Mouse (Mus musculus): Measurements from ENCODE around the gene Lrrtm3. TPM values are rescaled to one million over a fixed set of nuclear protein-coding genes. Genes with fewer than 3 reads are reported as not detected.

Gene Lrrtm3
- 1 to 10 TPM in 1 of 2 experiments, under 1 TPM in 1; 0.89 to 1.1 TPM for total RNA-seq (2021)
- polyA plus RNA-seq (2012; rRNA removed), result 0.17 and 0.20 TPM in 2 replicates
- long read RNA-seq, partial matches to known transcripts, result 1 of 1 reads
- long read RNA-seq, other reads (novel, unspliced or antisense), result 0 of 1 reads

- DNase-seq, result peak; percentile 58
Observed at GRCm38 (mm10) chr10:64089680-64090460, at the start of gene Lrrtm3. Lrrtm3 (minus strand) TSS chr10:64090277.

- DNase-seq, result no peak
Observed at GRCm38 (mm10) chr10:64135481-64135880, 45.4 kb upstream of the Lrrtm3 start.

- DNase-seq, result no peak
Observed at GRCm38 (mm10) chr10:64133461-64133860, 43.4 kb upstream of the Lrrtm3 start.

DNA sequence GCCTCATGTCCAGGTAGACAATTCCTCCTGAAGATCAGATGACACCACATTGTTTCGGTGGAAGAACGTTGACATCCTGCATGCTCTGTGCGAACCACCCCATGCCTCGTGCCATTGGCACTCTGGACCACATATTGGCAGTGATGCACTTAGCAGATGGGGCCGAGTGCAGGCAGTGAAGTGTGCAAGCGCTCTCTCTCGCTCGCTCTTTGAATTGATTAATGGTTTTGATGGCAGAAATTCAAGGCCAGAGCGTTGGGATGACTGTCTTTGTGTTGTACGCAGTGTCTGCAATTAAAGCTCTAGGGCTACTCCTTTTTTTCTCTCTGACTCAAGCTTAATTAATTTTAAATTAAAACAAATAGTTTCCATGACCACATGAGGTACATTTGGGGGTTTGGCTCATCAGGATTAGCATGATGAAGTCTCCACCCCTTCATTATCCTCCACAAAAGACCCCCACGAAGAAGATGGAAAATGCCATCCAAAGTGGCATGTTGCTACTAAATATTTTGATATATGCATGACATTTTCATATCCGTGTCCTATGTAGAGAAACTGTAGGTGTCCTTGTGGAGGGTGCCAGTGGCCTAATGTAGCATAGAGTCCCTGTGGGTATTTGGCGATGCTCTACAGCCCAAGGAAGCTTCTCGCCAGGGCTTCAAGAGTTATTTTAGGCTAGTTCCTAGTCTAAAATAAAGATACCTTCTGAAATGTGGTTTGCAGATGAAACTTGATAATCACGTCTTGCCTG is 40.5 kb upstream of the Lrrtm3 start:
- no peak for DNase-seq

DNA sequence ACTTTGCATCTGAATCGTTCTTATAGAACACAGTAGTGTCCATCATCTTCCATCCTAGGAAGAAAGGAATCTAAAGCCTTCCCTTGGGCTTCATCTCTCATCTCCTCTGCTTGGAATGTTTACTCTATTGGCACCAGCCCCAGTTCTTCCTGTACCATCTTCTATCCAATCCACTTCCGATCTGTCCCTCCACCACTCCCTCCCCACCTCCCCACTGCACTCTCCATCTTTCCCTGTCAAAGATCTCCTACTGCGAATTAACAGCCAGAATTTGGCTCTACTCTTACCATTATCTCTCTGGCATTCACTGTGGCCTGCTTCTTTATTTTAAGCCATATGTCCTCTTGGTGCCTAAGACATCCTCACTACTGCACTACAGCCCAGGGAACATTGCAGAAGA is 28.8 kb upstream of the Lrrtm3 start:
- DNase-seq, result no peak

- DNase-seq, result no peak
Observed at GRCm38 (mm10) chr10:64115246-64115645, 25.2 kb upstream of the Lrrtm3 start.

DNA sequence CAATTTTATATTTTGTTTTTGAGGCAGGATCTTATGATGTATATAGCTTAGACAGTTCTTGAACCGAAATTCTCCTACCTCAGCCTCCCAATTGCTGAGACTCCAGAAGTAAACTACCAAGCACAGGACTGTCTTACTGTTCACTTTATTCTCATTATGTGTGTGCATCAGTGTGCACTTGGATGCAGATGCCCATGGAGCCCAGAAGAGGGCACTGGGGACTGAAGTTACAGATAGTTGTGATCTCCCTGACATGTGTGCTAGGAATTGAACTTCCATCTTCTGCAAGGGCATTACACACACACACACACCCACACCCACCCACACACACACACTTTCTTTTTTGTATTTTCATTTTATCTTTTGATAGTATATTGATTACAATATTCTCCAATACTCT is 6.5 kb upstream of the Lrrtm3 start:
- DNase-seq, result no peak

- no peak for DNase-seq
Observed at GRCm38 (mm10) chr10:64088774-64089460, 1.2 kb downstream of the Lrrtm3 start.

DNA sequence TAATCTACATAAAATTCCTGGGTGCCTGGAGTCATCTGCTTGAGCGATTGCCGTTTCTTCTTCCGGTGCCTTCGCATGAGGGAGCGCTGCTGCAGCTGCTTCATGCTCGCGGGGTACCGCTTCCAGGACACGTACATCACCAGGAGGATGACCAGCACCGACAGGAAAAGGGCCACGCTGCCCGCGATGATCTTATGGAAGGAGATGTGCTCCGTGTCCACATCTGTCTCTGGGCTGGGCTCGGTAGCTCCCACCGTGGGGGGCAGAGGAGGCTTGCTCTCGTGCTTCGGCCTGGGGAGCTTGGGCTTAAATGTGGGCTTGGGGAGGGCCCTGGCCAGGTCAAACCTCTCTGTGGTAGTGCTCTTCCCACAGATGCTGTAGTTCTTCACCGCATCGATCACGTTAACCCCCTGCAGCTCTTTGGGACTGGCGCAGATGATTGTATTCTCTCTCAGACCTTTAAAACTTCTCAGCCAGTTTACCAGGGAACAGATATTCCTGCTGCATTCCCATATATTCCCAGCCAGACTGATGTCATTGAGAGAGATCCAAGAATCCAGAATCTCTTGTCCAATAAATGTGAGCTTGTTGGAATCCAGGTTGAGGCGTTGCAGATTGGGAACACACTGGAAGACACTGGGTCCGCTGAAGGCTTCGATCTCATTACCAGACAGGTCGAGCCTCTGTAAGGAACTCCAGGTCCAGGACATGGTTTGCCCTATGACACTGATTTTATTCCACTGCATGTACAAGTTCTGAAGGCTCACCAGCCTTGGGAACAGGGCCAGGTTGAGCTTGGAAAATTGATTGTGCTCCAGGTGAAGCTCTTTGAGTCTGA is 1.9 kb downstream of the Lrrtm3 start:
- DNase-seq, result peak; percentile 5

DNA sequence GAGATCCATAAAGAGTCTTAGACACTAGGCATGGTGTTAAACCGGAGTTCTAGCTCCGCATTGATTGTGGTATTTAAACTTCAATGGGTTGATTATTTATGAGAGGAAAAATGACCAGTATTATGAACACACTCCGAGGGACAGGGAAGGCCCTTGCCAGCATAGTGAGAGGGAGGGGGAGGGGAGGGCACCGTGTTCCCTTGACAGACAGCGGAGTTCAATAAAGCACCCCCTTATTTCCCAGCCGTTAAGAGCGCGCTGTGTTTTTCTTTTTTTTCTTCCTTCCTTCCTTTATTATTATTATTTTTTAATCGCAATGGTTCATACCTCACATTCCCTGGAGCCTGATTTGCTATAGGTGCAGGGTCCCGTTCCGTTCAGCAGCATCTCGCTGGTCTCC is 2.6 kb downstream of the Lrrtm3 start:
- DNase-seq, result no peak

GRCm38 (mm10) chr10:64086567-64087391 is 3.3 kb downstream of the Lrrtm3 start:
- no peak for DNase-seq

DNA sequence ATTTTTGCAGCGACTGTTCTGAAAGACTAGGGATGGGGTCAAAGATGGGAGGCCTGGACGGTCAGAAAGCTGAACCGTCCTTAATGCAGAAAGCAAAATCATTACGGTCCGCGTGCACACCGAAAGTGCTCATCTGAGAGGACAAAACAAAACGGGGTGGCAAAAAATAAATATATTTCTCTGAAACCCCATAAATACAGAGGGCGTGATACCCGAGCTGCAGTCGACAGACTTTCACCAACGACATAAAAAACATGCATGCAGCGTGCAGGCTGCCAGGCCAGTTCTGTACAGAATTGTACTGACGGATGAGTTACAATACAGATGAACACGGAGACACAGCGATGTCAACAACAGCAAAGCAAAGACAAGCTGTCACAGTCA is 3.9 kb downstream of the Lrrtm3 start:
- no peak for DNase-seq

GRCm38 (mm10) chr10:64084465-64084864 is 5.6 kb downstream of the Lrrtm3 start:
- no peak for DNase-seq

- DNase-seq, result no peak
Observed at GRCm38 (mm10) chr10:64083813-64084212, 6.3 kb downstream of the Lrrtm3 start.

DNA sequence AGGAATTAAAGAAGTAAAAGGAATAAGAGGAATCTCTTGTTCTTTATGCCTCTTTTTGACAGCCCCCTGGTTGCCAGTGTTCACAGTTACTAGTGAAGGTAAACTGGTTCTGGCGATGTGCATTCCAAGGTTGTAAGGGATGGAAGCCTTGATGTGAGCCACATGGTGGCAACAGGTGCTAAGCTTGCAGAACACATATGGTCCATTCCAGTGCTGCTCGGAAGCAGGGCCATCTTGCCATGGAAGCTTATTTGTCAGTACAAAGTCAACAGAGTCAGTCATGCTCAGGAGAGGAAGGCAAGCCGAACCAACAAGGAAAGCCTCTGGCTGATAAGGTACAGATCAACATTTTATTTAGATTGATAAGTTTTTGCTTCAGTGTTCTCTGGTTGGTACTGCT is 7.7 kb downstream of the Lrrtm3 start:
- no peak for DNase-seq

DNA sequence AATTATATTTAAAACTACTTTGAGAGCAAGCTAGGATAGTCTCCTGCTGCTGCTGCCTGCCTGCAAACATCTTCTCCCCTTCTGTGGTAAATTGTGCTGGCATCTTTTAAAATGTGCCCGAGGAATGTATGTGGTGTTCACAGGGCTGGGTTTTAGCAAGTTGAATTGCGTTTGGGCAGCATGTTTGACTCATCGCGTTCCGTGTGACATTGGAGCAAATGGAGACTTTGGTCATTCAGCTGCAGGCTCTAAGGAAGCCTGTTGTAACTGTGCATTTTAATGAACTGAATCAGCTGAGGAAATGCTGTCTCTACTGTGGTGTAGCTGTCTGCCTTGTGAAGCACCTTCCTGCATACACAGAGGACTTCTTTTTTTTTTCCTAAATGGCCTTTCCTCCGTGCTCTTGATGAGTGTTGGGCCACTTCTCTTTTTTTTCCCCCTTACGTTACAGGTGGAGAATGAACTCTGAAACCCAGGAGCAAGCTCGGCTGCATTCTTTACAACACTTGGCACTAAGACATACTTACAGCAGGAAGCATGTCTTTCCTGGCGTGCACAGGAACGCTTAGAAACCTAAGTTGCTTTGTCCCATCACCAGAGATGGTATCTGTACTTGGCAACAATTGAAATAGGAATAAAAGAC is 13.5 kb downstream of the Lrrtm3 start:
- peak; percentile 44 for DNase-seq

GRCm38 (mm10) chr10:64075944-64076343 is 14.1 kb downstream of the Lrrtm3 start:
- DNase-seq, result peak; percentile 82

DNA sequence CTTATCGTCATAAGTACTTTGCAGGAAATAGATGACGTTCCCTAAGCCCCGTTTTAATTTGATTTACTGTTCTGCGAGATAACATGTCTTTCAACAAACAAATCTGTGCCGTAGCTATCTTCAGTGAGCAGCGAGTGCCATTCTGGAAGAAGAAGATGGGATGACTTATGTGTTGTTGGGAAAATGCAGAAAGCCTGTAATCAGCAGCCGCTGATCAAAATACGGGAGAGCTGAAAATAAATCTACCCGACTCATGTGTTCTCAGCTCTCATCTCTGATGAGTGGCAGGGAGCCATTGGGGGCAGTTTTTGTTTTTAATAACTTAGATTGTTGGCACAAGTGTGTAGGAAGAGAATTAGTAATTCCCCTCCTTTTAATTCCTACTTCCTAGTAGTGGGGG is 26.4 kb downstream of the Lrrtm3 start:
- DNase-seq, result no peak

GRCm38 (mm10) chr10:64049946-64050345 is 40.1 kb downstream of the Lrrtm3 start:
- no peak for DNase-seq

- DNase-seq, result no peak
Observed at GRCm38 (mm10) chr10:64049151-64049550, 40.9 kb downstream of the Lrrtm3 start.
